Mouse (Mus musculus) spleen, adult 2 months (tissue): Measurements from ENCODE around the gene Cdk9.

Experiments
- CTCF ChIP-seq: fragments of 200-500 bp; IDR thresholded peaks from 2 replicates; pipeline ENCODE4 v1.5.1; 2011; ENCODE audit warnings: mild to moderate bottlenecking, inconsistent platforms; ENCODE audit not compliant: insufficient read depth, insufficient read length, insufficient replicate concordance; ENCODE audit errors: extremely low read depth
- POLR2A ChIP-seq: fragments of 200-500 bp; IDR thresholded peaks from 2 replicates; pipeline ENCODE4 v1.6.1; 2011; ENCODE audit warnings: low read depth, low read length, inconsistent platforms

DNA sequence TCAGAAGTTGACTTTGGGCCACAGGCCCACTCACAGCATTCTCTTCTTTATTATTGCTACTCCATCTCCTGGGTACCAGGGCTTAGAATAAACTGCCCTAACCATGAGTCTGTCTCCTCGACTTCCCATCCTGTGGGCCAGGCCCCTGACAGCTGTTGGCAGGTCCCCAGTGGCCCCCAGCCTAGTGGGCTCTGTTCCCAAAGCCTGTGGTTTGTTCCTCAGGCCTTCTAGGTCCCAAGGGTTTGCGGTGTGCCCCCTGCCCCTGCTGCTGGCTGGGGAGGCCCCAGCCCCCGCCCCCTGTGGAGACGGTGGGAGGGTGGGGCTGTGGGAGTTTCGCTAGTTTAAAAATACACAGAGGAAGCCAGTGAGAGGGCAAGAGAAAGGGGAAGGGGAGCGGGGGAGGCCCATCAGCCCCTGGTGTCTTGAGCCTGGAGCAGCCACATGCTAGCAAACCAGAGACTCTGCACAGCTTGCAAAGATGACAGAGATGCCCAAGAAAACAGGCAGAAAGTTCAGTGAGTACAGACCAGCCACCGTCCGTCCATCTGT lies 7.9 kb upstream of the Cdk9 start, which contains the start of gene Sh2d3c:
- TF ChIP-seq CTCF (no peak), POLR2A (peak; percentile 32; the same call in 1 of the 2 replicates)
